Mouse (Mus musculus) liver (tissue): ENCODE results near the gene Hrc.
A peak's percentile ranks its signal among the peaks of the same experiment; 100 is the strongest.

Experiments
- DNase-seq: peaks from one replicate; pipeline ENCODE4 v3.0.0-alpha.2; 2020; ENCODE audit warnings: mixed read lengths

Gene Hrc

GRCm38 (mm10) chr7:45367020-45367880 lies 32.2 kb downstream of the Hrc start:
- peak; percentile 97 for DNase-seq

DNA sequence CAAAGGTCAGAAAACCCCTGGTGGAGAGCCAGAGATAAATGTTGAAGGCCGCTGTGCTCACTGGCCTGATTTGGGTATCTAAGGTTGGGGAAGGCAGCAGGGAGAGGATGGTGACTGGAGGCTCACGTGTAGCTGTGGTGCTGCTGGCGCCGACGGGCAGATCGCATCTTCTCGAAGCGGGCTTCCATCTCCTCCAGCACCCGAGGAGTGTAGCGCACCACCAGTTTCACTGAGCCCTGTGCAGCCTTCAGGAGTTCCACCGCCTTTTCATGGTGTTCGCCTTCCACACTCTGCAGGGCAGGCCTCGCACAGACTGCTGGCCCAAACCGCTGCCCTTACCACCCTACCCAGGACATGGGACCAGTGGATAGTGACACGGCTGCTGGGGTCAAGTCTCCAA lies 33.1 kb downstream of the Hrc start:
- DNase-seq: no peak

- no peak for DNase-seq
Observed at GRCm38 (mm10) chr7:45369022-45369745, 34.1 kb downstream of the Hrc start.

- DNase-seq: no peak
Observed at GRCm38 (mm10) chr7:45369836-45370474, 34.9 kb downstream of the Hrc start.

DNA sequence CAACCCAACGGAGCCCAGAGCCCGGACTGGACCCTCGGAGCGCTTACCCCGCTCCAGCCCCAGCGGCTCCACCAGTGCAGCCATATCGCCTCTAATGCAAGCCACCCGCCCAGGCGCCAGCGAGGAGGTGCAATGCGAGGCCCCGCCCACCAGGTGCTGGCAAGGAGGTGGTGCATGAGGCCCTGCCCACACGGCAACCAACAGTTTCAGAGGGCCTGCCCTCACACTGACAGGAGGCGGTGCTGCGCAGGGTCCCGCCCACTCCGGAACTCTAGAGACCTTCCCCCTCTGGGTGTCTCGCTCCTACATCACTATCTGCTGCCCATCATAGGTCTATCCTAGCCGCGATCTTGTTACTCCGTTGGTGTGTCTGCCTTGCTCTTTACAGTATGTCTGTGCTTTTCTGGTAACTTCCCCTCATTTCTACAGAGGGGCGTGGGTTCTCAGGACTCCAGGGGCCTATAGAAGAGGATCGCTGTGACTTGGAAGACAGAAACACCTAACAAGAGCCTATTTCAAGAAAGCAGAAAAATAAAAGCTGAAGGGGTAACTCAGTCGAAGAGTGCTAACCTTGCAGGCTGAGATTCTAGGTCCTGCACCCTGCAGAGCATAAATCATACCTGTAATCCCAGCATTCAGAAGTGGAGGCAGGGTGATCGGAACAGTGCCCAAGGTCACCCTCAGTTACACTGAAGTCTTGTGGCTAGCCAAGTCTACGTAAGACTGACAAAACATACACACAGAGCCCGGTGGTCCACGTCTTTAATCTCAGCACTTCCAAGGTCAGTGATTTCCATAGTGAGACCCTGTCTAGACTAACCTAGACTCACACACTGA lies 35.6 kb downstream of the Hrc start, which contains the start of gene Lin7b:
Gene Lin7b (minus strand): TSS at position 109 of the 837 bp plus-strand sequence.
- DNase-seq: peak; percentile 94

DNA sequence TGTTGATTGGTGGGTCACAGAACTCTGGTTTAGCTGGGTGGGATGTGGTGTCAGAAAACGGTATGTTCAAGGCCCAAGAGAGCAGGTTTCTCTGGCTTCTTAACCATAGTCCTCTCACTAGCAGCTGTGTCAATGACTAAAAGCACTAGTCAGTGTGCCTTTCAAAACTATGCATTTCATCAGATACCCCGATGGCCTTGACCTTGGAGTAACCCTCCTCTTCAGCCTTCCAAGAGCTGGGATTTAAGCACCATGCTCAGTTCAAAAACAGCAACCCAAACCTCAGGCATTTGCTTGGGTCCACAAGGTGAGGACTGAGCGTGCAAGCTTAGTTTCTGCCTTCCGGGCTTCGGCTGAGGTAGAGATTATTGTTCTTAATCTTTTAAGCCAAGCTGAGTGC lies 37.3 kb downstream of the Hrc start:
- DNase-seq: no peak

DNA sequence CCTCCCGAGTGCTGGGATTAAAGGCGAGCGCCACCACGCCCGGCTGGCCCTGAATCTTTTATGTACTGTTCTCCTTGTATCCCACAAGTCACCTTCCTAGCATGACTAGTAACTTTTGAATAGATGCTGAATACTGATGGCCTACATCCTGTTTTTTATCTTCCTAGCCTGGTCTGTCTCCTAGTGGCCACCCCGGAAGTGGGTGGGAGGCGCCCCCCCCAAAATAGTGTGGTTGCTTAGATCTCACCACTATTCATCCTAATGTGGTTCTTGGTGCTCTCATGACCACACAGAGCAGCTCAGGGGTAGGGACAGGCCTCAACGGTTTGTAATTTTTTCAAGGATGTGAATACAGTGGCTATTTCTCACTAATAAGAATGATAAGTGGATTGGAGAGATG lies 39.5 kb downstream of the Hrc start:
- DNase-seq: no peak

DNA sequence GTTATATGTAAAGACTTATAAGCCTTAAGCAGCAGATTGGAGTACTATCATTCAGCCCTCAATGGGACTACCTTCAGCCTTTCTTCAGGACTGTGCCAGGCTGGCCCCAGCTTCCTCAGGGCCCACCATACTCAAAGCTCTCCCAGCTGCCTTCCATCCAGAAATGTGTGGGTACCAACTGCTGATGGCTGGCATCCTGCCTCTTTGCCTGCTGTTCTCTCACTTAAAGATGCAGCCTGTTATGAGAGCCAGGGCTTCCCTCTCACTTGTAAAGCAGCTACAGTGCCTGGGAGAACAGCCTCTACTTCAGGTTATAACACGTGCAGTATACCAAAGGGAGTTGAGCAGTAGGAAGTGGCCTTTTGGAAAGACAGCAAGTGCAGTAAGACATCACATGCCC lies 41.0 kb downstream of the Hrc start:
- DNase-seq: no peak

- DNase-seq: no peak
Observed at GRCm38 (mm10) chr7:45386077-45386476, 51.0 kb downstream of the Hrc start.
